In the genomic region with DNA sequence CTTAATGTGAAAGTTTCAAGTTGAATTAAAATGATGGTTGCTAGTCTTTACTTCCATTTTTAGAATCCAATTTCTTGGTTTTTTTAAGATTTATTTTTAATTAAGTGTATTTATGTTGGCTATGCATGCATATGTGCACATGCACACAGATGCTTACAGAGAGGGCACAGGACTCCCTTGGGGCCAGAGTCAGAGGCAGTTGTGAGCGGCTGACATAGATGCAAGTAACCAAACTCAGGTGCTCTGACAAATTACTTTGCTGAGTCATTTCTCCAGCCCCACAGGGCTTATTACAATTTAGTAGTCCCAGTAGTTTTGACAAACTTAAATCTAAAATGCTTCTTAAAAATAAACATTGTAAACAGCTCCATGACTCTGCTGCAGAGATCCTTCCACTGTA, we compare ENCODE assay signal across 23 mouse cellular contexts. TPM values are rescaled to one million over a fixed set of nuclear protein-coding genes. Genes with fewer than 3 reads are reported as not detected.
DNase-seq lines count a peak whose midpoint lies in the region; ATAC-seq and TF ChIP-seq lines count a peak whose summit lies in the region.
"Had no signal": no experiment of that assay in that cellular context is flagged by ENCODE, and none has a peak within 500 bp of the region (broad histone marks: within the 10 kb centered on the region; RNA-seq: fewer than 3 reads in every experiment).

No protein-coding gene starts in this region.

- in situ Hi-C loops in CH12.LX (cut with MboI; ENCODE audit: low pct_ligation_motif_present, low pct_unique_long_range_greater_than_20kb, low sequenced_read_pairs), result loop anchor here (25.0 kb wide), 1 partner anchor 544 kb away; no protein-coding TSS in a partner anchor

- WGBS in kidney, embryonic 14.5 days, result 88% methylated on average over 1 of the region's 1 CpGs

- H3K9me3 ChIP-seq in CH12.LX (replicated peaks; ENCODE audit: low read length), result peaks cover 9% of the 10 kb centered on the region
- no peaks in the 10 kb centered on the region for H3K9me3 ChIP-seq in kidney, embryonic 14.5 days (ENCODE audit: control insufficient read depth, low read length)
- H3K9me3 ChIP-seq: embryonic facial prominence, embryonic 12.5 days; embryonic facial prominence, embryonic 15.5 days; forebrain, embryonic 13.5 days; forebrain, embryonic 15.5 days had no signal

- H3K4me1 ChIP-seq in CH12.LX (ENCODE audit: control insufficient read depth in 1 of 2, insufficient read depth in 2 of 2), result peaks cover 2 to 48% of the 10 kb centered on the region in 2 experiments; a peak in 2 of 4 replicates
- no peaks in the 10 kb centered on the region for H3K4me1 ChIP-seq in kidney, embryonic 14.5 days (ENCODE audit: control insufficient read depth, insufficient read depth, low read length)
- H3K4me1 ChIP-seq: forebrain, embryonic 15.5 days had no signal

- H3K27ac ChIP-seq in gastrocnemius, adult 2 months, result peak overlapping the region; percentile 84; the same call in 1 of the 2 replicates
- no peak overlapping the region for H3K27ac ChIP-seq in CH12.LX (ENCODE audit: insufficient read depth, low read depth)
- no peak overlapping the region for H3K27ac ChIP-seq in kidney, embryonic 14.5 days (ENCODE audit: low read depth, low read length)
- H3K27ac ChIP-seq: embryonic facial prominence, embryonic 12.5 days; embryonic facial prominence, embryonic 15.5 days; forebrain, embryonic 13.5 days; forebrain, embryonic 15.5 days had no signal

- no peak overlapping the region for H3K9ac ChIP-seq in CH12.LX (ENCODE audit: insufficient read depth, low read depth)
- H3K9ac ChIP-seq in kidney, embryonic 14.5 days (ENCODE audit: low read depth, low read length), result no peak overlapping the region
- H3K9ac ChIP-seq: embryonic facial prominence, embryonic 12.5 days; embryonic facial prominence, embryonic 15.5 days; forebrain, embryonic 13.5 days; forebrain, embryonic 15.5 days; forebrain, postnatal 0 days had no signal

- DNase-seq in gastrocnemius, adult 2 months, result no peak
- DNase-seq in gastrocnemius, postnatal 36 days, result no peak
- DNase-seq in A20 (ENCODE audit: low read depth, low spot score) (peak; percentile 69), CH12.LX (ENCODE audit: extremely low read depth) (peak; percentile 59)
- DNase-seq: adrenal gland, adult 2 months; adrenal gland, postnatal 10 days; adrenal gland, postnatal 25 days; B cell, adult 2 months; cerebellum, adult 11 months; cerebellum, adult 18-20 months; cerebellum, adult 8-10 months; cerebellum, adult 9-11 months; cerebellum, postnatal 14 days; cerebellum, postnatal 36 days; embryo, embryonic 11 days; forebrain, postnatal 0 days had no signal

- no peak for ATAC-seq in kidney, embryonic 14.5 days (ENCODE audit: low FRiP score, low TSS enrichment)
- ATAC-seq: CD4-positive, CD25-positive, alpha-beta regulatory T cell, adult 4 months; forebrain, embryonic 13.5 days; forebrain, embryonic 15.5 days; forebrain, postnatal 0 days had no signal

- H3K27me3 ChIP-seq in CH12.LX (replicated peaks), result no peaks in the 10 kb centered on the region
- H3K27me3 ChIP-seq in kidney, embryonic 14.5 days (ENCODE audit: control insufficient read depth, insufficient read depth, low read length), result no peaks in the 10 kb centered on the region
- H3K27me3 ChIP-seq: embryonic facial prominence, embryonic 12.5 days; embryonic facial prominence, embryonic 15.5 days; forebrain, embryonic 13.5 days; forebrain, embryonic 15.5 days had no signal

- TF ChIP-seq CTCF in gastrocnemius, adult 2 months (IDR thresholded peaks at IDR 0.05), result no peak
- no peak for TF ChIP-seq CTCF in CH12.LX (conservative IDR thresholded peaks at IDR 0.05 in 1 of 2, IDR thresholded peaks at IDR 0.05 in 1 of 2; ENCODE audit: low read depth in 2 of 2, low read length in 2 of 2)

- TF ChIP-seq RAD21 in CH12.LX (IDR thresholded peaks at IDR 0.05; ENCODE audit: low read depth, low read length), result no peak

- no peak overlapping the region for H3K4me2 ChIP-seq in CH12.LX (ENCODE audit: insufficient read depth, low read depth, poor library complexity, severe bottlenecking)
- no peak overlapping the region for H3K4me2 ChIP-seq in kidney, embryonic 14.5 days (replicated peaks; ENCODE audit: low read depth, low read length)
- H3K4me2 ChIP-seq: embryonic facial prominence, embryonic 12.5 days; embryonic facial prominence, embryonic 15.5 days; forebrain, embryonic 13.5 days; forebrain, embryonic 15.5 days had no signal

- dilution Hi-C loops in CH12.LX (cut with MboI; ENCODE audit: extremely low pct_ligation_motif_present, extremely low pct_unique_long_range_greater_than_20kb, low sequenced_read_pairs), result no loop called here

- TF ChIP-seq EP300 in CH12.LX (IDR thresholded peaks at IDR 0.05; ENCODE audit: low read length), result peak; percentile 32; the same call in 1 of the 2 replicates

- peak overlapping the region; percentile 58 for H3K4me3 ChIP-seq in gastrocnemius, adult 2 months
- H3K4me3 ChIP-seq in CH12.LX (replicated peaks in 1 of 3; ENCODE audit: low read depth in 2 of 3, low read length in 2 of 3, poor library complexity in 1 of 3), result no peak overlapping the region
- no peak overlapping the region for H3K4me3 ChIP-seq in kidney, embryonic 14.5 days (ENCODE audit: low read length)
- H3K4me3 ChIP-seq: embryonic facial prominence, embryonic 12.5 days; embryonic facial prominence, embryonic 15.5 days; erythroblast, embryonic 14.5 days; forebrain, embryonic 13.5 days; forebrain, embryonic 15.5 days had no signal

- intact Hi-C loops in gastrocnemius, adult 2 months (cut with DNase I), result no loop called here
- intact Hi-C loops in gastrocnemius, postnatal 36 days (cut with DNase I), result no loop called here

- peaks cover 42% of the 10 kb centered on the region for H3K79me2 ChIP-seq in CH12.LX (replicated peaks; ENCODE audit: control insufficient read depth, extremely low read depth, insufficient read depth, poor library complexity, severe bottlenecking)

- H3K36me3 ChIP-seq in CH12.LX (replicated peaks in 1 of 2; ENCODE audit: control insufficient read depth in 1 of 2, insufficient read depth in 1 of 2, low read length in 1 of 2), result peaks cover 0 to 8% of the 10 kb centered on the region in 2 experiments
- no peaks in the 10 kb centered on the region for H3K36me3 ChIP-seq in kidney, embryonic 14.5 days (ENCODE audit: control insufficient read depth, insufficient read depth, low read length)
- H3K36me3 ChIP-seq: embryonic facial prominence, embryonic 12.5 days; embryonic facial prominence, embryonic 15.5 days; forebrain, embryonic 15.5 days had no signal

- TF ChIP-seq POLR2A in CH12.LX (IDR thresholded peaks at IDR 0.05; ENCODE audit: low read depth, low read length), result no peak

TF ChIP-seq in CH12.LX, 34 proteins besides CTCF, POLR2A, EP300 and RAD21 (continues in another document):
- no peak for TF ChIP-seq CHD2 (IDR thresholded peaks at IDR 0.05; ENCODE audit: low read length)
- TF ChIP-seq NRF1 (IDR thresholded peaks at IDR 0.05; ENCODE audit: low read depth, low read length), result no peak
- TF ChIP-seq E2F4 (IDR thresholded peaks at IDR 0.05; ENCODE audit: insufficient replicate concordance, low read depth, low read length), result no peak
- no peak for TF ChIP-seq ZNF384 (IDR thresholded peaks at IDR 0.05; ENCODE audit: low read depth, low read length)
- TF ChIP-seq JUN (IDR thresholded peaks at IDR 0.05; ENCODE audit: insufficient read depth, low read depth, low read length), result no peak
- no peak for TF ChIP-seq HCFC1 (IDR thresholded peaks at IDR 0.05; ENCODE audit: low read depth, low read length)
- no peak for TF ChIP-seq RCOR1 (conservative IDR thresholded peaks at IDR 0.05; ENCODE audit: low read depth, low read length)
- TF ChIP-seq MAFK (IDR thresholded peaks at IDR 0.05; ENCODE audit: insufficient replicate concordance, low read length), result no peak
- TF ChIP-seq TBP (conservative IDR thresholded peaks at IDR 0.05; ENCODE audit: low read depth, low read length), result no peak
- TF ChIP-seq POLR2AphosphoS2 (IDR thresholded peaks at IDR 0.05; ENCODE audit: low read depth, low read length), result no peak
- no peak for TF ChIP-seq MYC (IDR thresholded peaks at IDR 0.05; ENCODE audit: low read depth, low read length)
- no peak for TF ChIP-seq MEF2A (IDR thresholded peaks at IDR 0.05; ENCODE audit: borderline replicate concordance, low read depth, low read length)
- TF ChIP-seq MAZ (IDR thresholded peaks at IDR 0.05; ENCODE audit: low read depth, low read length), result no peak
- no peak for TF ChIP-seq MXI1 (IDR thresholded peaks at IDR 0.05; ENCODE audit: low read depth, low read length)
- TF ChIP-seq USF1 (IDR thresholded peaks at IDR 0.05; ENCODE audit: low read depth, low read length), result no peak
- TF ChIP-seq JUND (conservative IDR thresholded peaks at IDR 0.05; ENCODE audit: low read depth, low read length), result peak; percentile 37; the same call in 1 of the 2 replicates
- no peak for TF ChIP-seq MAX (IDR thresholded peaks at IDR 0.05; ENCODE audit: low read length)
- no peak for TF ChIP-seq NELFE (IDR thresholded peaks at IDR 0.05; ENCODE audit: low read depth, low read length)
- TF ChIP-seq SMC3 (IDR thresholded peaks at IDR 0.05; ENCODE audit: low read depth, low read length), result no peak
- TF ChIP-seq IRF4 (IDR thresholded peaks at IDR 0.05; ENCODE audit: low read depth, low read length), result peak; percentile 43
- no peak for TF ChIP-seq ELF1 (IDR thresholded peaks at IDR 0.05; ENCODE audit: low read depth, low read length)
- TF ChIP-seq CHD1 (IDR thresholded peaks at IDR 0.05; ENCODE audit: low read depth, low read length), result no peak
- TF ChIP-seq GABPA (IDR thresholded peaks at IDR 0.05; ENCODE audit: insufficient replicate concordance, low read depth, low read length), result no peak
- TF ChIP-seq UBTF (IDR thresholded peaks at IDR 0.05; ENCODE audit: low read depth, low read length), result no peak
- TF ChIP-seq ZKSCAN1 (IDR thresholded peaks at IDR 0.05; ENCODE audit: borderline replicate concordance, low read depth, low read length), result no peak
- no peak for TF ChIP-seq TCF12 (IDR thresholded peaks at IDR 0.05; ENCODE audit: low read depth, low read length)
- TF ChIP-seq KAT2A (IDR thresholded peaks at IDR 0.05; ENCODE audit: insufficient replicate concordance, low read length), result no peak
- 0 out of 2 replicates have a peak, but pooled peaks have one; percentile 19 for TF ChIP-seq ETS1 (conservative IDR thresholded peaks at IDR 0.05; ENCODE audit: low read depth, low read length)
- TF ChIP-seq USF2 (conservative IDR thresholded peaks at IDR 0.05; ENCODE audit: low read depth, low read length), result no peak
- TF ChIP-seq BHLHE40 (IDR thresholded peaks at IDR 0.05; ENCODE audit: low read depth, low read length), result peak; percentile 59

RNA-seq across cellular contexts. Expression of a gene that starts 10.1 kb away (rescaled TPM):
- 100 to 1,000 TPM; 145 to 206 TPM for total RNA-seq in gastrocnemius, adult 2 months (2021)
- total RNA-seq in gastrocnemius, postnatal 36 days (2021), result 100 to 1,000 TPM; 152 to 161 TPM
- 30.7 and 36.3 TPM in 2 replicates for total RNA-seq in CH12.LX (2012; rRNA removed)
- 43.1 and 51.5 TPM in 2 replicates for total RNA-seq in CH12.LX (2014; rRNA removed)
- 38.2 and 43.8 TPM in 2 replicates for polyA plus RNA-seq in CH12.LX (2012; ENCODE audit: insufficient read length, low read depth)
- 34.0 and 35.5 TPM in 2 replicates for polyA plus RNA-seq in kidney, embryonic 14.5 days (2014; fragmentation: Nextera tagmentation; extraction: Ambion mirVana)

Comparison
In these comparisons a context has a peak if more than half of its experiments do, and no peak if none do; other contexts are left out.
1. DNase-seq: peak in A20 (single experiment) and CH12.LX (single experiment); none in gastrocnemius, adult 2 months (single experiment) and gastrocnemius, postnatal 36 days (0 of 2).